Mouse (Mus musculus) mature B cell (primary cell): ENCODE results near the gene Atxn1.

ENCODE experiments used
- in situ Hi-C: fragments of 300-500 bp; cut with MboI; formaldehyde crosslinking; loops from 2 replicates; pipeline ENCODE4 v1.14.3; 2019

Atxn1 gene

DNA sequence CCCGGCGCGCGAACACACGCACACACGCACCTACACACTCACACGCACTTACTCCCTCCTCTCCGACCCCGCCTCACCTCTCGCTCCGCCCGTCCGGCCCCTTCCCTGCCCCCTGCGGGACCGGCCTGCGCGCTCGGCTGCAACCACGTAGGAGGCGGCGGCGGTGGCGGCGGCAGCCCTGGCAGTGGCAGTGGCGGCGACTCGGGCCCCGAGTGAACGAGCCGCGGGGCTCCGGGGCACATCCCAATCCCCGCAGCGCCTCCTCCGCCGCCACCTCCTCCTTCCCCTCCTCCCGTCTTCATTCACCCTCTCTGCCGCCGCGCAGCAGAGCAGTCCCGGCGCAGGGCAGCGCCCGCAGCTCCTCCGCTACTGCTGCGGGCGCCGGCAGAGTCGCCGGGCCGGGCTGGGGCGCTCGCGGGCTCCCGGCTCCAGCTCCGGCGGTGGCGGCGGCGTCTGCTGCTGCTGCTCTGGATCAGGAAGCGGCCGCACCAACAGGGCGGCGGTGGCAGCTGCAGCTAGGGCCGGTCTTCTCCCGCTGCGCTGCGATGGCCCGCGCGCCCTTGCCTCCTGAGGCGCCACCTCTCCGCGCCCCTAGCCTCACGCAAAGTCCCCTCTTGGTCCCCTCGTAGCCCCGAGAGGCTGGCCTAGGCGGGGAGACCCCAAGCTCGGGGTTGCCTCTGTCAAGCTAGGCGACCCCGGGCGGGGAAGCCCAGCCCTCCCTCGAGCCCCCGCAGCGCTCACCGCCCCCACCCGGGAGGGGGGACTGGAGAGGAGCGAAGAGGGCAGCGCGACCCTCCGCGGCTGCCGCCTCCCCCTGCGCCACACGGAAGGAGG lies 1.1 kb downstream of the Atxn1 start:
- in situ Hi-C loops: no loop called here

DNA sequence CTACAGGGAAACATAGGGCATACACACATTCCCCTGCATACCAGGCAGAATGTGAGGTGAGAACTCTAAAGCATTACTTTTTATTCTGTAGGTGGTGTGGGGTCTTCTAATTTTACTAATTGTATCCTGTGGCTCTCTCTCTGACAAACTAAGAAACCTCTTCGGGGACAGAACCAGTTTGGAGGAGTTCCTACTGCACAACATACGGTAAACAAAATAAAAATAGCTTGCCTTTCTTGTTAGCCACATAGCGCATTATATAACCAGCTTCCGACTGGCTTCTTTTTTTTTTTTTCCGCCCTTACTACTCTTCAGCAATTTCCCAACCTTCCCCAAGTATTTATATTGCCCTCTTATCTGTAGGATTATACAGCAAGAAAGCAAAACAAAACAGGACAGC lies 2.0 kb downstream of the Atxn1 start:
- in situ Hi-C loops: no loop called here

DNA sequence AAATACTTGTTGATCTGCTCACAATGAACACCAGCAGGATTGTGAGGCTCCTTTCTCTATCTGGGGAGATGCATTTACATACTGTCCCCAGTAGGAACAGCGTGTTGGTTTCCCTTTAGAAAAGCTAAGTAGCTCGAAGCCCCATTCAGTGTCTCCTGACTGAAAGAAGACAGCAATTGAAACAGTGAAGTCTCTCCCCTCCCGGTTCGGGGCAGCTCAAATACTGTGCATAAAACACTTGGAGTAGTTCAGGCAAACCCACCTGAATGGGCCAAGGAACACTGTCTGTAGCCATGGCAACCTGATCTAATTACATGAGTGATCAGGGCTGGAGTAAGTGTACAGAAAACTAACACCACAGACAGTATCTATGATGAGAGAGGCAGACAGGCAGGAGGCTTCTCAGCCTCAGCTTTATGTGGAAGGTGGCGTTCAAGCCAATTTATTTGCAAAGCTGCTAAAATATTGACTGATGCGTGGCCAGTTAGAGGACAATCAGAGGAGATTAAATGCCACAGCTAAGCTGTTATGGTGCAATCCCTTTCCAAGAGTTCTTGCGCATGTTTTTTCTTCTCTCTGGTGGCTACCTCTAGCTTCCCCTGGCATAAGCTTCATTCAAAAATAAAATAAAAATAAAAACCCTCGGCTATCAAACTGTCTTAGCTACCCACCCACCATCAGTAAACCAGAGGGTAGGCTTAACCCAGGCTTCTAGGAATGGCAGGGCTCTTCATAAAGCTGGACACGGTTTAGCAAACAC lies 2.8 kb downstream of the Atxn1 start:
- in situ Hi-C loops: no loop called here

- in situ Hi-C loops: no loop called here
Measured at GRCm38 (mm10) chr13:45960311-45960965, 4.4 kb downstream of the Atxn1 start.

- in situ Hi-C loops: no loop called here
Measured at GRCm38 (mm10) chr13:45958306-45958705, 6.5 kb downstream of the Atxn1 start.

GRCm38 (mm10) chr13:45957629-45958028 lies 7.2 kb downstream of the Atxn1 start:
- in situ Hi-C loops: no loop called here

- in situ Hi-C loops: no loop called here
Measured at GRCm38 (mm10) chr13:45956287-45956686, 8.5 kb downstream of the Atxn1 start.

DNA sequence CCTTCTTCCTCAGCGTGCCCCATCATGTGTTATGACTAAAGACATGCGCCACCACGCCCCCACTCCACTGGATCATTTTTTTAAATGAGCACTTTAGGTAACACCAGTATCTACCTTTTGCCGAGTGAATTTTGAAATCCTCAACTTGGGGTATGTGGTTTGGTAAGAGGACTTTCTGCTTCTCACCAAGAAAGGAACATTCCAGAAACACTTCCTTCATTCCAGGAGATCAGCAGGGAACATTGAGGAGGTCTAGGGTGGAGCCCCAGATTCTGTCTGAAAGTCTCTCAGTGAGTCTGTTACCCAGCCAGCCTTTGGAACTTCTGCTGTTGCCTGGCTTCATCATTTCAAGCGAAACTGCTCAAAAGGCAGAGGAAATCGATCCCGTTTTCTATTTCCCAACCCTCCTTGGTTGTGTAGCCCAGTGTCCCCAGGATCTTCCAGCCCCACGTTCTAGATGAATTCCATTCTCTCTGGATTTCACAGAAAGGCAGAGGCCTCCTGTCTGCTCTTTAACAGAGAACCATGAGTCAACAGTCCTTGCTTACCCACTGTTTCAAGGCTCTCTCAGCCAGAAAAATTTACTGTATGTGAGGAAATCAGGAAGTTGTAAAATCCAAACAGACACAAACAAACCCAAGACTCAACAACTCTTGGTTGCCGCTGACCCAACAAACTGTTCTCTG lies 9.3 kb downstream of the Atxn1 start:
- in situ Hi-C loops: no loop called here

DNA sequence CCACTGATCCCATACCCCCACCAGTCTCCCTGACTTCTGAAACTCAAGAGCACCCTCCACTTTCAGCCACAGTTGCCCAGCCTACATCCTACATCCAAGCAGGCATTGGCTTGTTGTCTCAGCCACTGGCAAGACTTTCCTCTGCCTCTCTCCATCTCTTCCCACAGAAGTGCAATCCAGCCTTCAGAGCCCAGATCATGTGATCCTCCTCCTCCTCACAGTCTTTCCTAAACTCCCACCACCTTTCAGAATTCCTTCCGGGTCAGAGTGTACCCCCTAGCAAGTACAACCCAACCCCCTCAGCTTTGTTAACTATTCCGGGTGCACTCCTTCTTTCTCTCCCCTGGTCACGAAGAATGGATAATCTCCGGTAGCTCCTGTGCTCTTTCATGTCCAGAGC lies 11.7 kb downstream of the Atxn1 start:
- in situ Hi-C loops: no loop called here

- in situ Hi-C loops: no loop called here
Measured at GRCm38 (mm10) chr13:45951071-45951645, 13.7 kb downstream of the Atxn1 start.

DNA sequence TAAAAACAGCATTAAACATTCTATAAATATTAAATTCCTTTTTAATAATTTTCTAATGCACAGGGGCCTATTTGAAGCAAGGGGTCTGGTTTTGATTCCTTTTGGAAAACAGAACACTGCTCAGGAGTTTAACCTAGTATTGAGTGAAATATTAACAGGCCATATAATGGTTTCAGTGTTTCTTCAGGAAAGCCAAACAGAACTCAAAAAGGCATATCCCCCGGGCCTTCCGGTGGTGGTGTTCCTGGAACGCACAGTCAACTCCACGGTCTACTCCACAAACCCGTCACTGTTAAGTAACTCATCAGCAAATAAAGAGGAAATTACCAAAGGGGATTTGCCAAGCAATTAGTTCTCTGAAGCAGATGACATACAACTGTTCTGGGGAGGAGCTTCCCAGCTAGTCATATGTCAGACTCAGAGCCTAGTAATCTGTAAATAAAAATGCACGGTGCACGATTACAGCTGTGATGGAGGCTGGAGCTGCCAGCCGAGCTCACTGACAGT lies 14.4 kb downstream of the Atxn1 start:
- in situ Hi-C loops: no loop called here

- in situ Hi-C loops: no loop called here
Measured at GRCm38 (mm10) chr13:45946136-45946535, 18.7 kb downstream of the Atxn1 start.

DNA sequence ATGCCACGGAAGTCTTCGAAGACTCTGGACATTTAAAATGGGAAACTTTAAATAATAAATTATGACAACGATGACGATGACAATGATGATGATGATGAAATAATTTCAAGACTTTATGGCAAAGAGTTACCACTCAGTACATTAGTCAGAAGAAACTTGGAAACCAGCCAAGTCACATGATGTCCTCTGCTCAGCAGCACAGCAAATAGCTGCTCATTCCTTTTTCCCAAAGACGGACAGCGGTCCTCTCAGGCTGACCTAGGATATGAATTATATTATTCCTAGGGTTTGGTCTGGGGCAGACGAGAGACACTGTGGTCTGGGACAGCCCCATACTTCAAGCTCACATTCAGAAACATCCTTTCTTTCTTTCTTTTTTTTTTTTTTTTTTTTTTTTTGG lies 22.5 kb downstream of the Atxn1 start:
- in situ Hi-C loops: no loop called here

- in situ Hi-C loops: no loop called here
Measured at GRCm38 (mm10) chr13:45940714-45941113, 24.1 kb downstream of the Atxn1 start.

DNA sequence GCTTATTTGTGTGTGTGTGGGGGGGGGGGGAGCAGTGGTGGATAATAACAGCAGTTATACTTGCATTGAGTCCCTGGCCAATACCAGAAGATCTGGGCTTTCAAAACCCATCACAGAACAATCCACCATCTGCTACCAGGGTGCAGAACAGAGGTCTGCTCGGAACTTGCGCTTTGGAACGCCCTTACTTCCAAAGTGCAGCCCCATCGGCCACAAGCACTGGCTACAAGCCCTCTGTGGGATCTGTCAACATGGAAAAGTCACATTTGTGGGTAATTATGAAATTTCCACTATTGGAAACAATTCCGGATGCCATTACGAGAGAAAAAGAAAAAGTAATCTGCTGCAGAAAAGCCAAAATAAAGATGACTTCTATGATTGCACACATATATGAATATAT lies 25.2 kb downstream of the Atxn1 start:
- in situ Hi-C loops: no loop called here

GRCm38 (mm10) chr13:45938083-45938482 lies 26.7 kb downstream of the Atxn1 start:
- in situ Hi-C loops: no loop called here

GRCm38 (mm10) chr13:45936765-45937164 lies 28.0 kb downstream of the Atxn1 start:
- in situ Hi-C loops: no loop called here

DNA sequence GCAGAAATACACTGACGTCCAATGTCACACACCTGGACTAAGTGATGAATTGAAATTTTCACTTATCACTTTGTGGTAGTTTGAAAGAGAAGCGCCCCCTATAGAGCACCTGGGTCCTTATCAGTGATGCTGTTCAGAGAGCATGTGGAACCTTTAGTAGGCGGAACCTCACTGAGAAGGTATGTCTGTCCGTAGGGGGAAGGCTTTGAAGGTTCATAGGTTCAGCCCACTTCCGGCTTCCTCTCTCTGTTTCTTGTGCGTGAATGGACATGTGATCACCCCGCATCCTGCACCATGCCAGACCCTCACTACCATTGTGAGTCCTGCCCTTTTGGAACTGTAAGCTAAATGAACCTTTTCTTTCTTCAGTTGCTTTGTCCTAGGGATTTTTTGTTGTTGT lies 29.0 kb downstream of the Atxn1 start:
- in situ Hi-C loops: no loop called here

DNA sequence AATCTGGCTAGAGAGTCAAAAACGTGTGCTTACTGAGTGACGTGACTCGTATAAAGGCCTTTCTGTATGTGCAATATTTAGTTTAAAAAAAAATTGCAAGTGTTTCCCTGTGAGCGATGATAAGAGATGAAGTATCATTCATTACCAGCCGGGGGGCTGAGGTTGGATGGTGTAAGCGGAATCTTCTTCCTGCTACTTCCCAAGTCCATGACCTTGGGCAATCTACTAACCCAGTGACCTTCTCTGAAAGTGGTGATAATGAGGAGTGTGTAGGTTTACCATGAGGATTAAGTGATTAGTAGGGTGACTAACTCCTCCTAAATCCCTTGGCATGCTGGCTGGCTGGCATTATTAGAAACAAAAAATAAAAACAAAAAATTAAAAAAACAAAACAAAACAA lies 30.0 kb downstream of the Atxn1 start:
- in situ Hi-C loops: no loop called here

DNA sequence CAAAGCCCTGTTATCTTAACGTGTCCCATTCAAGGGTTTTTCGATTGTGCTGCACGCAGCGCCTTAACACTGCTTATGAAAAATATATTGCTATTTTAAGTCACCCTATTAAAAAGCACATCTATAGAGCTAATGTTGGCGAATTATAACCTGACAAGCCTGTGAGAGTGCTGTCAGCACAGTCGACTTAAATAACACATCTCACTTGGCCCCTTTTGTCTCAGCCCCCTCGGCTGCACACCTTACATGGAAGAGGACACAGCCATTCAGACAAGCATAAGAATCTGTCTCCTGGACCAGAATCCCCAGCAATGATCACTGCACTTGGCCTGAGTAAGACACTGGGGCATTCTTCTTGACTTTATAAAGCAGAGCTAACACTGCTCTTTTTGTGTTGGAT lies 30.7 kb downstream of the Atxn1 start:
- in situ Hi-C loops: no loop called here

- in situ Hi-C loops: no loop called here
Measured at GRCm38 (mm10) chr13:45932491-45932921, 32.3 kb downstream of the Atxn1 start.

DNA sequence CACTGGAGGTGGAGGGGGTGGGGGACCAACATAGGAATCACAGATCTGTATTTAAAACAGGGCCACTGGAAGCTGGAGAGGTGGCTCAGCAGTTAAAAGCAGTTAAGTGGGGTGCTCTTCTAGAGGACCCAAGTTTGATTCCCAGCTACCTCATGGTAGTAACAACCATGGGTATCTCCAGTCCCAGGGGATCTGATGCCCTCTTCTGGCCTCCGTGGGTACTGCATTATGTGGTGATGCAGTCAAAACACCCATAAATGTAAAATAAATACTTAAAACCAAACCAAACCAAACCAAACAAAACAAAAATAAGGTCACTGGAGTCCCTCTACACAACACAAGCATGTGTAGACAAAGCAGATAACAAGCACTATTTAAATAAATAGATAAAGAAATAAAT lies 32.9 kb downstream of the Atxn1 start:
- in situ Hi-C loops: no loop called here
